Mouse (Mus musculus) embryonic fibroblast, embryonic 13.5 days (primary cell): ENCODE results near the gene Cacng6.

Experiments
- CTCF ChIP-seq: IDR thresholded peaks from 2 replicates; pipeline ENCODE4 v1.5.1; 2011; ENCODE audit warnings: mild to moderate bottlenecking, control low read depth, low read length, moderate library complexity, borderline replicate concordance; ENCODE audit not compliant: insufficient read depth
- POLR2A ChIP-seq: IDR thresholded peaks from 2 replicates; pipeline ENCODE4 v1.6.1; 2011; ENCODE audit warnings: low read depth, mild to moderate bottlenecking, control low read depth, low read length, moderate library complexity

GRCm38 (mm10) chr7:3437941-3438340, 13.9 kb downstream of the Cacng6 start:
- TF ChIP-seq CTCF (no peak), POLR2A (no peak)
